Mouse (Mus musculus): ENCODE measurements around the gene Smndc1. TPM values are rescaled to one million over a fixed set of nuclear protein-coding genes. Genes with fewer than 3 reads are reported as not detected.
"Not testable (repeated sequence)": the region's sequence is repeated elsewhere in the genome, so short reads cannot be mapped to it uniquely, and the experiment has no call there.

Gene Smndc1
- polyA plus RNA-seq, 1 experiment from 2014 or later, result 41.2 TPM

GRCm38 (mm10) chr19:53407350-53407749 lies 17.0 kb upstream of the Smndc1 start:
- H3K4me3 ChIP-seq, result no peak overlapping the region
- 71% methylated on average over 2 of the region's 2 CpGs for WGBS
- H3K4me1 ChIP-seq, result peaks cover 27% of the 10 kb centered on the region
- H3K27ac ChIP-seq, result no peak overlapping the region
- H3K27me3 ChIP-seq (ENCODE audit: low read depth, poor library complexity, severe bottlenecking), result no peaks in the 10 kb centered on the region
- DNase-seq (ENCODE audit: low spot score), result no peak
- H3K9me3 ChIP-seq (replicated peaks), result no peaks in the 10 kb centered on the region
- no peaks in the 10 kb centered on the region for H3K36me3 ChIP-seq

DNA sequence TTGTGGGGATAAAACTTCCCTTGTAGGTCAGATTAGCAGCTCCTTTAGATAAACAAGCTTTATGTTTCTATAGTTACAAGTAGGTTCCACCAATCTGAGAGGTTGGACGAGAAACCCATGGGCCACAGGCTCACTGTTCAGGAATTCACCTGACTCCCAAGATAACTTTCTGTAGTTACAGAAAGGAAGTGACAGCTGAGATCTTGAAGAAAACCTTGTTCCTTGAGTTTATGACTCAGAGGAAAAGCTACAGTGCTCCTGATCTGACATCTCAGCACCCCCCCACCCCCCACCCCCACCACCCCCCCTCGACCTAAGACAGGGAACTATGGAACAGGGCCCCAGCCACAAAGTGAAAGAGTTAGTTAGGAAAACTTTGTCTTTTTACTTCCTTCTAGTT lies 15.4 kb upstream of the Smndc1 start:
- no peak for DNase-seq (ENCODE audit: low spot score)
- Histone ChIP-seq H3K9me3 (replicated peaks) (no peaks in the 10 kb centered on the region), H3K4me1 (peaks cover 12% of the 10 kb centered on the region), H3K36me3 (no peaks in the 10 kb centered on the region), H3K27ac (no peak overlapping the region), H3K4me3 (no peak overlapping the region), H3K27me3 (ENCODE audit: low read depth, poor library complexity, severe bottlenecking) (no peaks in the 10 kb centered on the region)
- WGBS, result 79% methylated on average over 2 of the region's 2 CpGs

DNA sequence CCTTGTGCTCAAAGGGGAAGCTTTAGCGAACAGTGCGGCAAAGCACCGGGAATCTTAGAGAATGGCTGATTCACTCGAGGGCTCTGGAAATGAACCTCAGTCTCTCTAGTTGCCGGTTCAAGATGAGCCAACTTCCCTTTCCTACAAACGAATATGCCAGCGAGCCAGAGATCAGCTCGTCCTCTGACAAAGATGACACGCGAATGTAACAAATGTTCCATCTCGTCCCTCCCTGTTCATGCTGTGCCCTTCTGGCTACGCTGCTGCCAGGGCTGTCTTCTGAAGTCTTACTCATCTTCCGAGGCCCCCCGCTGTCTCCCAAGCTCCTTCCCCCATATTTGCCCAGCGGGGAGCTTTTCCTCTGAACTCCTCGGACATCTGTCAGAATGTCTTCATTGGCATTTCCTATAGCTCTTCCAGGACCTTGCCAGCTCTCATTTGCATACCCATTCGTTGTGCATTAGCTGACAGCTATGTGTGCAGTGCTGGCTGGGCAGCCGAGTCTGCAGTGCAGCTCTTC lies 14.5 kb upstream of the Smndc1 start:
- no peaks in the 10 kb centered on the region for H3K36me3 ChIP-seq
- H3K9me3 ChIP-seq (replicated peaks), result no peaks in the 10 kb centered on the region
- no peaks in the 10 kb centered on the region for H3K27me3 ChIP-seq (ENCODE audit: low read depth, poor library complexity, severe bottlenecking)
- WGBS, result 78% methylated on average over 18 of the region's 18 CpGs
- no peak for DNase-seq (ENCODE audit: low spot score)
- H3K4me3 ChIP-seq, result no peak overlapping the region
- no peak overlapping the region for H3K27ac ChIP-seq
- H3K4me1 ChIP-seq, result peaks cover 3% of the 10 kb centered on the region

DNA sequence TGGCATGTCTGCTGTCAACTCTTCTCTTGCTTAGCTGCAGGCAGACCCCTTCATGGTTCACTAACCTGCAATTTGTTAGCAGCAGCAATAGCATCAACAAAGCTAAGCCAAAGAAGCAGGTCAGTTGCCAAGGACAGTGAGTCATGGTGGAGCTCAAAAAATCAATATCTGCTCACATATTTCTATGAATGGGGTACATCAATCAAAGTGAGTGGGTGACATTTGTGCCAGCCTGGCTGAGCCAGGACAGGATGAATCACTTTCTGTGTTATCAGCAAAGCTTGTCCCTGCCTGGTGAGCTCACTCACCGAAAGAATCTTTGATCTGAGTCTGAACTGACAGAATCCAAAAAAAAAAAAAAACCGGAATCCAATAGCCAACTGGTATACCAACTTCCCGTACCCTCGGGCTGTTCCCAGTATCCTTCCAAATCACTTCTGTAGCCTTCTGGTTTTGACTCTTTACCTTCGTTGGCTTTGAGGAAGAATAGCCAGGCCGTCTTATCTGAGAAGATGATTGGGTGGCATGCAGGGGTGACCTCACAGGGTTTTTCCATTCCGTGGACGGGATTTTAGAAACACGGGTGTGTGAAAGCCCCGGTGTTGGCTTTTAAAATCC lies 13.9 kb upstream of the Smndc1 start:
- Histone ChIP-seq H3K27ac (no peak overlapping the region), H3K36me3 (no peaks in the 10 kb centered on the region), H3K9me3 (replicated peaks) (no peaks in the 10 kb centered on the region), H3K4me1 (no peaks in the 10 kb centered on the region), H3K27me3 (ENCODE audit: low read depth, poor library complexity, severe bottlenecking) (no peaks in the 10 kb centered on the region), H3K4me3 (no peak overlapping the region)
- DNase-seq (ENCODE audit: low spot score), result no peak
- WGBS, result 90% methylated on average over 10 of the region's 10 CpGs

GRCm38 (mm10) chr19:53402741-53403432 lies 12.5 kb upstream of the Smndc1 start:
- DNase-seq (ENCODE audit: low spot score), result no peak
- 51% methylated on average over 12 of the region's 12 CpGs for WGBS
- H3K9me3 ChIP-seq (replicated peaks), result no peaks in the 10 kb centered on the region
- H3K4me1 ChIP-seq, result no peaks in the 10 kb centered on the region
- no peaks in the 10 kb centered on the region for H3K36me3 ChIP-seq
- no peak overlapping the region for H3K27ac ChIP-seq
- H3K4me3 ChIP-seq, result no peak overlapping the region
- H3K27me3 ChIP-seq (ENCODE audit: low read depth, poor library complexity, severe bottlenecking), result no peaks in the 10 kb centered on the region

GRCm38 (mm10) chr19:53400332-53401110 lies 10.1 kb upstream of the Smndc1 start:
- H3K9me3 ChIP-seq (replicated peaks), result no peaks in the 10 kb centered on the region
- H3K27ac ChIP-seq, result no peak overlapping the region
- H3K4me3 ChIP-seq, result no peak overlapping the region
- DNase-seq (ENCODE audit: low spot score), result no peak
- H3K27me3 ChIP-seq (ENCODE audit: low read depth, poor library complexity, severe bottlenecking), result no peaks in the 10 kb centered on the region
- no peaks in the 10 kb centered on the region for H3K4me1 ChIP-seq
- no peaks in the 10 kb centered on the region for H3K36me3 ChIP-seq
- 87% methylated on average over 16 of the region's 16 CpGs for WGBS

- H3K27me3 ChIP-seq (ENCODE audit: low read depth, poor library complexity, severe bottlenecking), result no peaks in the 10 kb centered on the region
- H3K4me3 ChIP-seq, result no peak overlapping the region
- H3K36me3 ChIP-seq, result no peaks in the 10 kb centered on the region
- H3K4me1 ChIP-seq, result no peaks in the 10 kb centered on the region
- WGBS, result 86% methylated on average over 4 of the region's 4 CpGs
- H3K9me3 ChIP-seq (replicated peaks), result no peaks in the 10 kb centered on the region
- no peak overlapping the region for H3K27ac ChIP-seq
- no peak for DNase-seq (ENCODE audit: low spot score)
These were observed 8.8 kb upstream of the Smndc1 start for GRCm38 (mm10) chr19:53399213-53399612.

GRCm38 (mm10) chr19:53397451-53398233 lies 7.3 kb upstream of the Smndc1 start:
- no peak overlapping the region for H3K4me3 ChIP-seq
- H3K36me3 ChIP-seq, result no peaks in the 10 kb centered on the region
- WGBS, result 83% methylated on average over 12 of the region's 12 CpGs
- H3K4me1 ChIP-seq, result no peaks in the 10 kb centered on the region
- no peak overlapping the region for H3K27ac ChIP-seq
- no peaks in the 10 kb centered on the region for H3K27me3 ChIP-seq (ENCODE audit: low read depth, poor library complexity, severe bottlenecking)
- H3K9me3 ChIP-seq (replicated peaks), result no peaks in the 10 kb centered on the region
- no peak for DNase-seq (ENCODE audit: low spot score)

DNA sequence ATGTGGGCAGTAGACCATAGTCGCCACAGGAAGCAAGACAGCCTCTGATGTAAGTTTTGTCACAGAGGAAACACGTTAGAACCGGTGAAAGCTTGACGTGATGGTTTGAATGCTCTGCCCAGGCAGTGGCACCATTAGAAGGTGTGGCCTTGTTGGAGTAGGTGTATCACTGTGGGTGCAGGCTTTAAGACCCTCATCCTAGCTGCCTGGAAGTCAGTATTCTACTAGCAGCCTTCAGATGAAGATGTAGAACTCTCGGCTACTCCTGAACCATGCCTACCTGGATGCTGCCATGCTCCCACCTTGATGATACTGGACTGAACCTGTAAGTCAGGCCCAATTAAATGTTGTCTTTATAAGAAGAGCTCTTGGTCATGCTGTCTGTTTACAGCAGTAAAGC lies 5.4 kb upstream of the Smndc1 start:
- not testable (repeated sequence) for DNase-seq (ENCODE audit: low spot score); H3K27ac ChIP-seq; H3K36me3 ChIP-seq; H3K4me1 ChIP-seq; H3K27me3 ChIP-seq (ENCODE audit: low read depth, poor library complexity, severe bottlenecking); H3K9me3 ChIP-seq (replicated peaks); H3K4me3 ChIP-seq
- WGBS, result 67% methylated on average over 5 of the region's 5 CpGs

DNA sequence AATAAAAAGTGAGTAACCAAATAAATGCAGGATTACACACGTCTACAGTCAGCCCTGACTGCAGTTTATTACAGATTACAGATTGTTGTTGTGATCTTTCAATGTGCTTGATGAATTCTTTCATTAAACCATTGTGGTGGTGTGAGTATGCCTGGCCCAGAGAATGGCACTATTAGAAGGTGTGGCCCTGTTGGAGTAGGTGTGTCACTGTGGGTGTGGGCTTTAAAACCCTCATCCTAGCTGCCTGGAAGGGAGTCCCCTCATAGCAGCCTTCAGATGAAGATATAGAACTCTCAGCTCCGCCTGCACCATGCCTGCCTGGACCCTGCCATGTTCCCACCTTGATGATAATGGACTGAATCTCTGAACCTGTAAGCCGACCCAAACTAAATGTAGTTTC lies 4.6 kb upstream of the Smndc1 start:
- 75% methylated on average over 3 of the region's 3 CpGs for WGBS
- not testable (repeated sequence) for H3K4me1 ChIP-seq; H3K4me3 ChIP-seq; H3K27ac ChIP-seq; H3K9me3 ChIP-seq (replicated peaks); H3K36me3 ChIP-seq; DNase-seq (ENCODE audit: low spot score); H3K27me3 ChIP-seq (ENCODE audit: low read depth, poor library complexity, severe bottlenecking)

DNA sequence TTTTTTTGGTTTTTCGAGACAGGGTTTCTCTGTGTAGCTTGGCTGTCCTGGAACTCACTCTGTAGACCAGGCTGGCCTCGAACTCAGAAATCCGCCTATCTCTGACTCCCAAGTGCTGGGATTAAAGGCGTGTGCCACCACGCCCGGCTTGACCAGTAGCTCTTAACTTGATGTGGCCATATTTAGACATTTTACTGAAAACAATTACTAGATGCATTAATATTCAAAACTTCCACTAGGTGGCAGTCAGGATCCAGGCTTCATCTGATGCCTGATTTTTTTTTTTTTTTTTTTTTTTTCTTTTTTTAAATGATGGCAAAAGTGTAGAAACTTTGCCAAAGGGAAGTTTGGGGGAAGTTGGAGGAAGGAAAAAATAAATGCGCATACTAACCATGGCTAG lies 4.2 kb upstream of the Smndc1 start:
- H3K27ac ChIP-seq, result no peak overlapping the region
- DNase-seq (ENCODE audit: low spot score), result no peak
- 25% methylated on average over 7 of the region's 7 CpGs for WGBS

DNA sequence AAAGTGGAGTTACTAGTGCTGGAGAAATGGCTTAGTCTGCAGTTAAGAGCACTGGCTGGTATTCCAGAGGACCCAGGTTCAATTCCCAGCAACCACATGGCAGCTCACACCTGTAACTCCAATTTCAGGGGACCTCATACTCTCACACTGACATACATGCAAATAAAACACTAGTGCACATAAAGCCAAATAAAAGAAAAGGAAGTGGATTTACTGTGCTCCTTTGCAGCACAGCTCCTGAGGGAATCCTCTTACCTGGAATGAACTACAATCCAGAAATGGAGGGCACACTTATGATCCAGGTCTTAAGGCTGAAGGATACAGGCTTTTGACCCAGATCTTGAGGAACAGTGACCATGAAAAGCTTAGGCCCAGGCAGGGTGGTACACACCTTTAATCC lies 3.3 kb upstream of the Smndc1 start:
- no peak for DNase-seq (ENCODE audit: low spot score)
- Histone ChIP-seq H3K9me3 (replicated peaks) (no peaks in the 10 kb centered on the region), H3K27ac (no peak overlapping the region), H3K4me3 (no peak overlapping the region), H3K4me1 (peaks cover 11% of the 10 kb centered on the region), H3K27me3 (ENCODE audit: low read depth, poor library complexity, severe bottlenecking) (no peaks in the 10 kb centered on the region), H3K36me3 (peaks cover 6% of the 10 kb centered on the region)

More for the DNA sequence above, 4.2 kb upstream of the Smndc1 start:
- Histone ChIP-seq H3K36me3 (no peaks in the 10 kb centered on the region), H3K4me1 (peaks cover 7% of the 10 kb centered on the region), H3K9me3 (replicated peaks) (no peaks in the 10 kb centered on the region), H3K4me3 (no peak overlapping the region), H3K27me3 (ENCODE audit: low read depth, poor library complexity, severe bottlenecking) (no peaks in the 10 kb centered on the region)

Data from limb, embryonic 10.5 days (tissue).